Mouse (Mus musculus) neural tube, embryonic 11.5 days (tissue): ENCODE measurements around the gene Taar6. TPM values are rescaled to one million over a fixed set of nuclear protein-coding genes. Genes with fewer than 3 reads are reported as not detected.
A peak's percentile ranks its signal among the peaks of the same experiment; 100 is the strongest.

Source experiments
- ATAC-seq: fragments of 200-750 bp; cut with Nextera tagmentation; 2 replicates; pipeline ENCODE4 v1.8.0; 2017; ENCODE audit warnings: moderate number of reproducible peaks, mild to moderate bottlenecking, moderate TSS enrichment, moderate library complexity; ENCODE audit not compliant: insufficient read depth, low FRiP score, low TSS enrichment
- DNase-seq: peaks from one replicate; pipeline ENCODE4 v3.0.0-alpha.2; 2015; ENCODE audit warnings: low spot score
- H3K27ac ChIP-seq: fragments of 300-500 bp; sonication (generic); 2 replicates; pipeline ENCODE4 v1.5.1; 2014; ENCODE audit warnings: low read depth, mild to moderate bottlenecking, low read length
- H3K27me3 ChIP-seq: fragments of 300-500 bp; sonication (generic); 2 replicates; pipeline ENCODE4 v1.6.1; 2014; ENCODE audit warnings: mild to moderate bottlenecking, low read length, mixed read lengths; ENCODE audit not compliant: control insufficient read depth, insufficient read depth
- H3K36me3 ChIP-seq: fragments of 300-500 bp; sonication (generic); 2 replicates; pipeline ENCODE4 v1.6.1; 2014; ENCODE audit warnings: mild to moderate bottlenecking, low read length, moderate library complexity, mixed read lengths; ENCODE audit not compliant: control insufficient read depth, insufficient read depth
- H3K4me1 ChIP-seq: fragments of 300-500 bp; sonication (generic); 2 replicates; pipeline ENCODE4 v1.6.1; 2014; ENCODE audit warnings: low read length, mixed read lengths; ENCODE audit not compliant: control insufficient read depth, insufficient read depth
- H3K4me2 ChIP-seq: fragments of 300-500 bp; sonication (generic); 2 replicates; pipeline ENCODE4 v1.6.1; 2014; ENCODE audit warnings: low read depth, mild to moderate bottlenecking, moderate library complexity
- H3K4me3 ChIP-seq: fragments of 300-500 bp; sonication (generic); 2 replicates; pipeline ENCODE4 v1.5.1; 2014; ENCODE audit warnings: low read depth, low read length
- H3K9ac ChIP-seq: fragments of 300-500 bp; sonication (generic); 2 replicates; pipeline ENCODE4 v1.6.1; 2014; ENCODE audit warnings: mild to moderate bottlenecking, low read length
- H3K9me3 ChIP-seq: fragments of 300-500 bp; sonication (generic); 2 replicates; pipeline ENCODE4 v1.6.1; 2016; ENCODE audit warnings: low read length; ENCODE audit not compliant: control insufficient read depth
- WGBS: fragments of 180-500 bp; shearing (Covaris S2); extraction: QIAGEN DNeasy Blood & Tissue Kit; methylation state at CpG from one replicate; pipeline ENCODE4 v1.1.7; 2014; 5-methylcytosine and 5-hydroxymethylcytosine counted together
- polyA plus RNA-seq: library from polyadenylated mRNA; unstranded; fragments of >200 nt; fragmentation: Nextera tagmentation; extraction: Ambion mirVana; gene quantifications from 2 replicates; pipeline ENCODE4 v1.2.1, GENCODE M21; 2014

The Taar6 gene
- polyA plus RNA-seq, 1 experiment from 2014 or later, result not detected

GRCm38 (mm10) chr10:23978901-23979705 is 6.3 kb downstream of the Taar6 start:
- Histone ChIP-seq H3K27ac (no peak overlapping the region), H3K9ac (no peak overlapping the region), H3K27me3 (no peaks in the 10 kb centered on the region), H3K36me3 (no peaks in the 10 kb centered on the region), H3K9me3 (no peaks in the 10 kb centered on the region), H3K4me1 (no peaks in the 10 kb centered on the region), H3K4me3 (no peak overlapping the region), H3K4me2 (no peak overlapping the region)
- peak; percentile 83 for ATAC-seq
- DNase-seq, result peak; percentile 85
- 43% methylated on average over 16 of the region's 16 CpGs for WGBS

GRCm38 (mm10) chr10:23977958-23978357 is 7.5 kb downstream of the Taar6 start:
- H3K4me2 ChIP-seq, result no peak overlapping the region
- no peak overlapping the region for H3K9ac ChIP-seq
- no peaks in the 10 kb centered on the region for H3K4me1 ChIP-seq
- H3K9me3 ChIP-seq, result no peaks in the 10 kb centered on the region
- H3K36me3 ChIP-seq, result no peaks in the 10 kb centered on the region
- WGBS, result 47% methylated on average over 4 of the region's 4 CpGs
- H3K4me3 ChIP-seq, result no peak overlapping the region
- H3K27me3 ChIP-seq, result no peaks in the 10 kb centered on the region
- H3K27ac ChIP-seq, result no peak overlapping the region
- ATAC-seq, result no peak
- DNase-seq, result no peak

GRCm38 (mm10) chr10:23971256-23971655 is 14.2 kb downstream of the Taar6 start:
- Histone ChIP-seq H3K9ac (no peak overlapping the region), H3K27ac (no peak overlapping the region), H3K4me2 (no peak overlapping the region), H3K27me3 (no peaks in the 10 kb centered on the region), H3K4me1 (no peaks in the 10 kb centered on the region), H3K9me3 (no peaks in the 10 kb centered on the region), H3K4me3 (no peak overlapping the region), H3K36me3 (no peaks in the 10 kb centered on the region)
- no peak for DNase-seq
- no peak for ATAC-seq
- WGBS, result 86% methylated on average over 5 of the region's 5 CpGs

- no peak within 1 kb of the TSS for H3K4me2 ChIP-seq
- H3K36me3 ChIP-seq, result no peaks in the 10 kb centered on the region
- no peaks in the 10 kb centered on the region for H3K9me3 ChIP-seq
- 91% methylated on average over 11 of the region's 11 CpGs for WGBS
- H3K4me1 ChIP-seq, result no peaks in the 10 kb centered on the region
- no peaks in the 10 kb centered on the region for H3K27me3 ChIP-seq
- no peak within 1 kb of the TSS for H3K9ac ChIP-seq
- H3K4me3 ChIP-seq, result no peak within 1 kb of the TSS
- no peak for ATAC-seq
- no peak for DNase-seq
- no peak within 1 kb of the TSS for H3K27ac ChIP-seq
These were observed 14.7 kb downstream of the Taar6 start, which contains the start of gene Taar5 for GRCm38 (mm10) chr10:23970656-23971165. TSS of gene Taar5 (plus strand) at chr10:23970706.

DNA sequence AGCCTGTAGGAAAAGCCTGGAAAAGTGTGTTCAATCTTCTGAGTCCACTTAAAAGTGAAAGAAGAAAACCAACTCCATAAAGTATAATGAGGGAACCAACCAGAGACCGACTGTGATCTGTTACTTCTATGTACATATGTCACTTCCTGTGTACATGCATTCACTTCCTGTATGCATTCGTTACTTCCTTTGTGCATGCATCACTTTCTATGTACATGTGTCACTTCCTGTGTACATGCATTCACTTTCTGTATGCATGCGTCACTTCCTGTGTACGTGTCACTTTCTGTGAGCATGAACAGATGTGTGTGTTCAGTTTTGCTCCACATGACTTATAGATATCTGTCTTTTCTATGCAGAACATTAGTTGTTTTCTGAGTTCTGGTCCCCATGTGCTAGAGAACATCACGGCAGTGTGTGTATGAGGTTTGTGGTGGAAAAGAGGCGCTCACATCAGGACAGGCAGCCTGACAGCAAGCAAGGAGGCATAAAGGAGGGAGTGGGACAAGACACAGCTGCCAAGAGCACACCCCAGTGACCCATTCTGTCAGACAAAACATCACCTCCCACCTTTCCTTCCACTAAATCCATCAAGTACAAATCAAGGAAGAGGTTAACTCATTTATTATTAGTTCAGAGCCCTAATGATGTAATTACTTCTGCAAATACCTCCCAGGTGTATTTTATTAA is 20.4 kb downstream of the Taar6 start:
- no peak for ATAC-seq
- Histone ChIP-seq H3K27me3 (no peaks in the 10 kb centered on the region), H3K4me2 (no peak overlapping the region), H3K9ac (no peak overlapping the region), H3K36me3 (no peaks in the 10 kb centered on the region), H3K4me1 (no peaks in the 10 kb centered on the region), H3K9me3 (no peaks in the 10 kb centered on the region), H3K4me3 (no peak overlapping the region), H3K27ac (no peak overlapping the region)
- no peak for DNase-seq
- WGBS, result 87% methylated on average over 6 of the region's 6 CpGs

DNA sequence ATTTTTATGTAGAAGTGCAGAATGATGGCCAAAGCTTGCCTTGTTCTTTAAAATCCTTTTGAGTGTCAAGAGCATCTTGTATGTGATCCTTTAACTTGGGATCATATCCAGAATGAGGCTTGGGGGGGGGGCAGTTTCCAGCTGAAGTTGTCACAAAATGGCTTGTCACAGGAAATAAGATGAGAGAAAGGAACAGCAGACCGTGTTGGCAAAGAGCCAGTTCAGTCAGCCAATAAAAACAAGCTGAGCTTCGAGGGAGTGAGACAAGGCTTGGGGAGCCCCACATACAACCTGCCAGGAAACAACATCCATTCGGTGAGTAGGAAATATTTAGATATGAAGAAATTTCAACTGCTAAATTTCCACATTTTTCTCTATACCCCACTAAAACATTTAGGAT is 22.0 kb downstream of the Taar6 start:
- H3K4me3 ChIP-seq, result no peak overlapping the region
- H3K9ac ChIP-seq, result no peak overlapping the region
- H3K4me1 ChIP-seq, result no peaks in the 10 kb centered on the region
- no peaks in the 10 kb centered on the region for H3K27me3 ChIP-seq
- ATAC-seq (no peak), DNase-seq (no peak)
- H3K9me3 ChIP-seq, result no peaks in the 10 kb centered on the region
- H3K27ac ChIP-seq, result no peak overlapping the region
- H3K36me3 ChIP-seq, result no peaks in the 10 kb centered on the region
- 70% methylated on average over 3 of the region's 3 CpGs for WGBS
- no peak overlapping the region for H3K4me2 ChIP-seq

- ATAC-seq (no peak), DNase-seq (no peak)
- Histone ChIP-seq H3K9me3 (no peaks in the 10 kb centered on the region), H3K4me3 (no peak within 1 kb of the TSS), H3K27ac (no peak within 1 kb of the TSS), H3K4me1 (no peaks in the 10 kb centered on the region), H3K36me3 (no peaks in the 10 kb centered on the region), H3K4me2 (no peak within 1 kb of the TSS), H3K9ac (no peak within 1 kb of the TSS), H3K27me3 (no peaks in the 10 kb centered on the region)
- WGBS, result 93% methylated on average over 13 of the region's 13 CpGs
These were observed 25.0 kb downstream of the Taar6 start, which contains the start of gene Taar4 for GRCm38 (mm10) chr10:23960444-23960915. TSS of gene Taar4 (plus strand) at chr10:23960494.

- H3K27me3 ChIP-seq, result no peaks in the 10 kb centered on the region
- no peak overlapping the region for H3K27ac ChIP-seq
- 77% methylated on average over 3 of the region's 3 CpGs for WGBS
- no peaks in the 10 kb centered on the region for H3K9me3 ChIP-seq
- H3K36me3 ChIP-seq, result no peaks in the 10 kb centered on the region
- no peak for ATAC-seq
- no peak overlapping the region for H3K4me2 ChIP-seq
- H3K9ac ChIP-seq, result no peak overlapping the region
- no peaks in the 10 kb centered on the region for H3K4me1 ChIP-seq
- DNase-seq, result no peak
- no peak overlapping the region for H3K4me3 ChIP-seq
These were observed 26.4 kb downstream of the Taar6 start for GRCm38 (mm10) chr10:23959071-23959470.
